Mouse (Mus musculus) kidney, embryonic 15.5 days (tissue): ENCODE results near the gene Ddi2. TPM values are rescaled to one million over a fixed set of nuclear protein-coding genes. Genes with fewer than 3 reads are reported as not detected.

Experiments used
- ATAC-seq: fragments of 200-750 bp; cut with Nextera tagmentation; replicated peaks from 2 replicates; pipeline ENCODE4 v1.8.0; 2017; ENCODE audit warnings: moderate TSS enrichment; ENCODE audit not compliant: low FRiP score
- H3K27ac ChIP-seq: fragments of 300-500 bp; sonication (generic); 2 replicates; pipeline ENCODE4 v1.5.1; 2015; ENCODE audit warnings: mild to moderate bottlenecking, inconsistent platforms
- H3K27me3 ChIP-seq: fragments of 300-500 bp; sonication (generic); 2 replicates; pipeline ENCODE4 v1.6.1; 2015; ENCODE audit warnings: inconsistent platforms
- H3K36me3 ChIP-seq: fragments of 300-500 bp; sonication (generic); 2 replicates; pipeline ENCODE4 v1.6.1; 2015; ENCODE audit warnings: inconsistent platforms
- H3K4me1 ChIP-seq: fragments of 300-500 bp; sonication (generic); 2 replicates; pipeline ENCODE4 v1.6.1; 2015; ENCODE audit warnings: inconsistent platforms
- H3K4me2 ChIP-seq: fragments of 300-500 bp; sonication (generic); 2 replicates; pipeline ENCODE4 v1.6.1; 2015; ENCODE audit warnings: moderate library complexity, mild to moderate bottlenecking, inconsistent platforms
- H3K4me3 ChIP-seq: fragments of 300-500 bp; sonication (generic); replicated peaks from 2 replicates; pipeline ENCODE4 v1.5.1; 2015; ENCODE audit warnings: mild to moderate bottlenecking, inconsistent platforms
- H3K9ac ChIP-seq: fragments of 300-500 bp; sonication (generic); 2 replicates; pipeline ENCODE4 v1.6.1; 2015; ENCODE audit warnings: mild to moderate bottlenecking, inconsistent platforms
- H3K9me3 ChIP-seq: fragments of 300-500 bp; sonication (generic); replicated peaks from 2 replicates; pipeline ENCODE4 v1.6.1; 2016; ENCODE audit warnings: inconsistent platforms
- WGBS: fragments of 180-500 bp; shearing (Covaris S2); methylation state at CpG from one replicate; pipeline ENCODE4 v1.1.7; 2015; ENCODE audit warnings: mixed read lengths; 5-methylcytosine and 5-hydroxymethylcytosine counted together
- polyA plus RNA-seq: library from polyadenylated mRNA; unstranded; fragments of >200 nt; fragmentation: Nextera tagmentation; extraction: Ambion mirVana; gene quantifications from 2 replicates; pipeline ENCODE4 v1.2.1, GENCODE M21; 2015

Gene Ddi2
- polyA plus RNA-seq, 1 experiment from 2014 or later: 21.8 TPM

GRCm38 (mm10) chr4:141663122-141663931 is 59.9 kb downstream of the Ddi2 start:
- peak overlapping the region; percentile 88 for H3K4me3 ChIP-seq
- ATAC-seq: peak; percentile 44; the same call in 1 of the 2 replicates
- peaks cover 22% of the 10 kb centered on the region for H3K4me1 ChIP-seq
- H3K27me3 ChIP-seq: no peaks in the 10 kb centered on the region
- peak overlapping the region; percentile 91 for H3K9ac ChIP-seq
- peak overlapping the region; percentile 82 for H3K27ac ChIP-seq
- no peaks in the 10 kb centered on the region for H3K9me3 ChIP-seq
- H3K36me3 ChIP-seq: peaks cover 33% of the 10 kb centered on the region
- peak overlapping the region; percentile 91 for H3K4me2 ChIP-seq
- 5% methylated on average over 43 of the region's 47 CpGs for WGBS

GRCm38 (mm10) chr4:141660884-141661283 is 62.3 kb downstream of the Ddi2 start:
- H3K27me3 ChIP-seq: no peaks in the 10 kb centered on the region
- H3K9ac ChIP-seq: no peak overlapping the region
- no peak overlapping the region for H3K4me2 ChIP-seq
- H3K27ac ChIP-seq: no peak overlapping the region
- H3K4me1 ChIP-seq: peaks cover 22% of the 10 kb centered on the region
- 90% methylated on average over 11 of the region's 11 CpGs for WGBS
- no peak overlapping the region for H3K4me3 ChIP-seq
- ATAC-seq: no peak
- no peaks in the 10 kb centered on the region for H3K9me3 ChIP-seq
- H3K36me3 ChIP-seq: peaks cover 42% of the 10 kb centered on the region

GRCm38 (mm10) chr4:141659739-141660138 is 63.5 kb downstream of the Ddi2 start:
- 71% methylated on average over 4 of the region's 4 CpGs for WGBS
- Histone ChIP-seq H3K4me2 (no peak overlapping the region), H3K36me3 (peaks cover 45% of the 10 kb centered on the region), H3K9me3 (no peaks in the 10 kb centered on the region), H3K27me3 (no peaks in the 10 kb centered on the region), H3K4me3 (no peak overlapping the region), H3K9ac (no peak overlapping the region), H3K4me1 (peaks cover 18% of the 10 kb centered on the region), H3K27ac (no peak overlapping the region)
- ATAC-seq: no peak

- Histone ChIP-seq H3K9ac (no peak overlapping the region), H3K4me1 (peaks cover 13% of the 10 kb centered on the region), H3K4me2 (no peak overlapping the region), H3K4me3 (no peak overlapping the region), H3K27ac (no peak overlapping the region), H3K9me3 (no peaks in the 10 kb centered on the region), H3K27me3 (no peaks in the 10 kb centered on the region), H3K36me3 (peaks cover 50% of the 10 kb centered on the region)
- 92% methylated on average over 6 of the region's 6 CpGs for WGBS
- no peak for ATAC-seq
These were observed 64.3 kb downstream of the Ddi2 start for GRCm38 (mm10) chr4:141658846-141659484.

- ATAC-seq: no peak
- WGBS: 88% methylated on average over 8 of the region's 8 CpGs
- no peaks in the 10 kb centered on the region for H3K27me3 ChIP-seq
These were observed 66.3 kb downstream of the Ddi2 start for GRCm38 (mm10) chr4:141656932-141657331.

GRCm38 (mm10) chr4:141655908-141656608 is 67.2 kb downstream of the Ddi2 start:
- Histone ChIP-seq H3K9ac (no peak overlapping the region), H3K9me3 (no peaks in the 10 kb centered on the region), H3K4me3 (no peak overlapping the region), H3K4me2 (no peak overlapping the region), H3K27ac (0 out of 2 replicates have a peak overlapping the region, but pooled peaks have one; percentile 13), H3K36me3 (peaks cover 65% of the 10 kb centered on the region), H3K27me3 (no peaks in the 10 kb centered on the region), H3K4me1 (no peaks in the 10 kb centered on the region)
- WGBS: 86% methylated on average over 12 of the region's 12 CpGs
- no peak for ATAC-seq

More at GRCm38 (mm10) chr4:141656932-141657331, 66.3 kb downstream of the Ddi2 start:
- H3K36me3 ChIP-seq: peaks cover 65% of the 10 kb centered on the region
- H3K9ac ChIP-seq: no peak overlapping the region
- no peak overlapping the region for H3K4me3 ChIP-seq
- H3K9me3 ChIP-seq: no peaks in the 10 kb centered on the region
- H3K27ac ChIP-seq: no peak overlapping the region
- no peaks in the 10 kb centered on the region for H3K4me1 ChIP-seq
- H3K4me2 ChIP-seq: no peak overlapping the region

- no peaks in the 10 kb centered on the region for H3K9me3 ChIP-seq
- H3K27ac ChIP-seq: no peak overlapping the region
- peaks cover 50% of the 10 kb centered on the region for H3K36me3 ChIP-seq
- H3K4me3 ChIP-seq: no peak overlapping the region
- H3K4me2 ChIP-seq: no peak overlapping the region
- 0 out of 2 replicates have a peak, but pooled peaks cover 3% of the 10 kb centered on the region for H3K4me1 ChIP-seq
- no peak overlapping the region for H3K9ac ChIP-seq
- no peaks in the 10 kb centered on the region for H3K27me3 ChIP-seq
- 88% methylated on average over 6 of the region's 6 CpGs for WGBS
- ATAC-seq: no peak
These were observed 68.7 kb downstream of the Ddi2 start for GRCm38 (mm10) chr4:141654509-141654908.

GRCm38 (mm10) chr4:141653813-141654212 is 69.4 kb downstream of the Ddi2 start:
- Histone ChIP-seq H3K27me3 (no peaks in the 10 kb centered on the region), H3K9me3 (no peaks in the 10 kb centered on the region), H3K36me3 (peaks cover 46% of the 10 kb centered on the region), H3K27ac (no peak overlapping the region), H3K4me2 (no peak overlapping the region), H3K4me3 (no peak overlapping the region), H3K9ac (no peak overlapping the region), H3K4me1 (0 out of 2 replicates have a peak, but pooled peaks cover 3% of the 10 kb centered on the region)
- WGBS: 96% methylated on average over 13 of the region's 13 CpGs
- ATAC-seq: no peak

GRCm38 (mm10) chr4:141653044-141653443 is 70.2 kb downstream of the Ddi2 start:
- no peak overlapping the region for H3K9ac ChIP-seq
- H3K4me2 ChIP-seq: no peak overlapping the region
- 0 out of 2 replicates have a peak, but pooled peaks cover 3% of the 10 kb centered on the region for H3K4me1 ChIP-seq
- 87% methylated on average over 8 of the region's 8 CpGs for WGBS
- H3K36me3 ChIP-seq: peaks cover 48% of the 10 kb centered on the region
- no peak overlapping the region for H3K4me3 ChIP-seq
- no peak overlapping the region for H3K27ac ChIP-seq
- no peak for ATAC-seq
- H3K27me3 ChIP-seq: no peaks in the 10 kb centered on the region
- H3K9me3 ChIP-seq: no peaks in the 10 kb centered on the region

GRCm38 (mm10) chr4:141651944-141652343 is 71.3 kb downstream of the Ddi2 start:
- H3K4me1 ChIP-seq: 0 out of 2 replicates have a peak, but pooled peaks cover 3% of the 10 kb centered on the region
- H3K36me3 ChIP-seq: peaks cover 48% of the 10 kb centered on the region
- 87% methylated on average over 10 of the region's 10 CpGs for WGBS
- H3K4me3 ChIP-seq: no peak overlapping the region
- H3K27me3 ChIP-seq: no peaks in the 10 kb centered on the region
- no peak for ATAC-seq
- no peak overlapping the region for H3K9ac ChIP-seq
- H3K9me3 ChIP-seq: no peaks in the 10 kb centered on the region
- H3K27ac ChIP-seq: no peak overlapping the region
- H3K4me2 ChIP-seq: no peak overlapping the region

GRCm38 (mm10) chr4:141651286-141651685 is 71.9 kb downstream of the Ddi2 start:
- Histone ChIP-seq H3K4me3 (no peak overlapping the region), H3K27me3 (no peaks in the 10 kb centered on the region), H3K36me3 (peaks cover 48% of the 10 kb centered on the region), H3K27ac (no peak overlapping the region), H3K9ac (no peak overlapping the region), H3K4me1 (0 out of 2 replicates have a peak, but pooled peaks cover 3% of the 10 kb centered on the region), H3K4me2 (no peak overlapping the region), H3K9me3 (no peaks in the 10 kb centered on the region)
- ATAC-seq: no peak
- 90% methylated on average over 6 of the region's 6 CpGs for WGBS

GRCm38 (mm10) chr4:141649244-141649643 is 74.0 kb downstream of the Ddi2 start:
- no peaks in the 10 kb centered on the region for H3K9me3 ChIP-seq
- H3K27me3 ChIP-seq: no peaks in the 10 kb centered on the region
- 79% methylated on average over 6 of the region's 6 CpGs for WGBS
- H3K4me2 ChIP-seq: no peak overlapping the region
- peaks cover 41% of the 10 kb centered on the region for H3K36me3 ChIP-seq
- no peak overlapping the region for H3K9ac ChIP-seq
- ATAC-seq: no peak
- H3K27ac ChIP-seq: no peak overlapping the region
- H3K4me1 ChIP-seq: peaks cover 3% of the 10 kb centered on the region; the same call in 1 of the 2 replicates
- no peak overlapping the region for H3K4me3 ChIP-seq
